Mouse (Mus musculus) right cerebral cortex, adult 2 months (tissue): ENCODE measurements around the gene Rbm28.

ENCODE experiments used
- DNase-seq, 2 experiments: peaks; one replicate each; pipeline ENCODE4 v3.0.0; 2021 to 2022; ENCODE audit warnings: low spot score in 2 of 2

The Rbm28 gene

GRCm38 (mm10) chr6:29144971-29145370 lies 19.8 kb downstream of the Rbm28 start:
- no peak for DNase-seq

- peak; percentile 65 to 84 for DNase-seq
Measured at GRCm38 (mm10) chr6:29143608-29144007, 21.2 kb downstream of the Rbm28 start.

GRCm38 (mm10) chr6:29137441-29137840 lies 27.4 kb downstream of the Rbm28 start:
- DNase-seq, result no peak

- DNase-seq, result no peak
Measured at GRCm38 (mm10) chr6:29133100-29133499, 31.7 kb downstream of the Rbm28 start.

- no peak for DNase-seq
Measured at GRCm38 (mm10) chr6:29126878-29127426, 37.9 kb downstream of the Rbm28 start.

GRCm38 (mm10) chr6:29119990-29120389 lies 44.8 kb downstream of the Rbm28 start:
- no peak for DNase-seq

- no peak for DNase-seq
Measured at GRCm38 (mm10) chr6:29118963-29119362, 45.8 kb downstream of the Rbm28 start.

GRCm38 (mm10) chr6:29118231-29118630 lies 46.6 kb downstream of the Rbm28 start:
- DNase-seq, result no peak

GRCm38 (mm10) chr6:29117417-29118104 lies 47.2 kb downstream of the Rbm28 start:
- peak; percentile 49 to 61 for DNase-seq

GRCm38 (mm10) chr6:29115756-29116155 lies 49.0 kb downstream of the Rbm28 start:
- DNase-seq, result no peak

- no peak for DNase-seq
Measured at GRCm38 (mm10) chr6:29111501-29111900, 53.3 kb downstream of the Rbm28 start.

GRCm38 (mm10) chr6:29108376-29108775 lies 56.4 kb downstream of the Rbm28 start:
- no peak for DNase-seq

GRCm38 (mm10) chr6:29101248-29101864 lies 63.5 kb downstream of the Rbm28 start:
- DNase-seq, result peak; percentile 60 to 62

GRCm38 (mm10) chr6:29100423-29100822 lies 64.4 kb downstream of the Rbm28 start:
- peak; percentile 48 to 57 for DNase-seq

- DNase-seq, result peak; percentile 54 to 57
Measured at GRCm38 (mm10) chr6:29099536-29100170, 65.2 kb downstream of the Rbm28 start.

GRCm38 (mm10) chr6:29092904-29093303 lies 71.9 kb downstream of the Rbm28 start:
- DNase-seq, result peak; percentile 18 to 26

- DNase-seq, result no peak
Measured at GRCm38 (mm10) chr6:29092234-29092633, 72.6 kb downstream of the Rbm28 start.

GRCm38 (mm10) chr6:29087921-29088709 lies 76.7 kb downstream of the Rbm28 start:
- no peak for DNase-seq

GRCm38 (mm10) chr6:29084401-29084800 lies 80.4 kb downstream of the Rbm28 start:
- no peak for DNase-seq

- no peak for DNase-seq
Measured at GRCm38 (mm10) chr6:29082776-29083354, 81.9 kb downstream of the Rbm28 start.

GRCm38 (mm10) chr6:29081826-29082363 lies 82.9 kb downstream of the Rbm28 start:
- DNase-seq, result no peak
